Mouse (Mus musculus) mouse embryonic stem cell (cell line): ENCODE results near the gene Sh3d19.
"Not testable (repeated sequence)": the region's sequence is repeated elsewhere in the genome, so short reads cannot be mapped to it uniquely, and the experiment has no call there.

ENCODE experiments used
- in situ Hi-C, 2 experiments: fragments of 300-500 bp; cut with MboI; formaldehyde crosslinking; loops; 1 replicate in 1 of 2; 3 replicates in 1 of 2; pipeline ENCODE4 v1.14.3; 2019 to 2020; ENCODE audit warnings: low sequenced_read_pairs in 2 of 2, low pct_unique_long_range_greater_than_20kb in 1 of 2, mixed read lengths in 1 of 2; ENCODE audit not compliant: unreplicated experiment in 1 of 2

Sh3d19 gene

GRCm38 (mm10) chr3:85973376-85974140 lies 2.6 kb downstream of the Sh3d19 start:
- in situ Hi-C loops: no loop called here

- in situ Hi-C loops: no loop called here
Observed at GRCm38 (mm10) chr3:85974451-85974850, 3.5 kb downstream of the Sh3d19 start.

DNA sequence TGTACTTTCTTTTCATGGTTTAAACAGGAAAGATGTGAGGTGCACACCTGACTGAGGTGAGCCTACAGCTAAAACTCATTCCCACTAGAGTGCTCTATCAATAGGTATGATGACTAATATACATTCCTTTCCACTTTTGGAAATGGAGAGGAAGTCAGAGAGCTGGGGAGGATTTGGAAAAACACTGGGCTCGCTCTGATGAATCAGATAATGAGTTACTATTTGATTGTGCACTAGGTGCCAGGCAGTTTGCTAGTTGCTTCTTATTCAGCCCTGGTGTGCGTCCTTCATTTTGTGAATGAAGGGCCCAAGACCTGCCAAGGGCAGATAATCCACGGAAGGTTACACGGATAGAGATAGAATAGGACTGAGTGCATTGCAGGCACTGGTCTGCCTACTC lies 9.1 kb downstream of the Sh3d19 start:
- in situ Hi-C loops: no loop called here

GRCm38 (mm10) chr3:85981761-85982160 lies 10.9 kb downstream of the Sh3d19 start:
- in situ Hi-C loops: not testable (repeated sequence)

- in situ Hi-C loops: no loop called here
Observed at GRCm38 (mm10) chr3:85984537-85984936, 13.6 kb downstream of the Sh3d19 start.

GRCm38 (mm10) chr3:85987225-85987624 lies 16.3 kb downstream of the Sh3d19 start:
- in situ Hi-C loops: no loop called here

DNA sequence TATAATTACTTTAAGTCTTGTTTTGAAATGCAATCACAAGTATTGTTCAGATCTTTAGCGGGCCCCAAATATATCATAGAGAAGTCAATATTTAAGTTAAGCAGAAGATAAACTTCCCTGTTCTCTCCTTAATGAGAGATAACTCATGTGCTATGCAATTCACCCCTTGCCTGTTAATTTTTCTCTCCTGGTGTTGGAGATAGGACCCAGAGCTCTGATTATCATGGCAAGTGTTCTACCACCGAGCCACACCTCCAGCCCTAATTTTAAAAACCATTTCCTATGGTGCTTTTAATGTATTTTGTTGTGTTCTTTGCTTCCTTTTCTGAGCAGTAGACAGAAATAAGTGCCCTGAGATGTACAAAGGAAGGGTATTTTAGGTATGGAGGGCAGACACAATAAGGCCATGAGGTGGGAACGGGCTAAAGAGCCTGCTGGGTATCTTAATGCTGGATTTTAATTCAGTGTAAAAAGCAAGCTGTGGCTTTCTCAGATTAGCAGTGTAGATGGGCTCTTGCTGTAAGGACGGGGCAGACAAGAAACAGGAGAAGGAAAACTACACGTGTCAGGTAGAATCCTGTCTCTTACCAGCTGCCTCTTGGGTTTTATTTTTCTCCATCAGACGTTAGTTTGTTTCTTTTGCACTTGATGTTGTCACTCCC lies 20.4 kb downstream of the Sh3d19 start:
- in situ Hi-C loops: no loop called here

- in situ Hi-C loops: no loop called here
Observed at GRCm38 (mm10) chr3:85991802-85992156, 20.9 kb downstream of the Sh3d19 start.

DNA sequence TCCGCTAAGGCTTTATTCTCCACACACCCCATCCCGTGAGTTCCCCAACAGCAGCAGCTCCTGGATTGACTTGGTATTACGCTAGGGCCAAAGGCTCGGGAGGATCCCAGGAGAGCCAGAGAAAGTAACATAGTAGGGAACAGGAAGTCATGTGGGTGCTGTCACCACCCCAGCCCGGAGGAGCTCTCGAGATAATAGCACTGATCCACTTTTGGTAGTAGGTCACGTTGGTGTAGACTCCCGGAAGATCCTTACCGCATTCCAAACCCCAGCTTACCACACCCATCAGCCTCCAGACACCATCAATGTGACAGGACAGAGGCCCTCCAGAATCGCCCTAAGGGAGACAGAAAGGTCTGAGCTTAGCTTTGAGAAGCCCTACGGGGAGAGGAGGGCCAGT lies 22.8 kb downstream of the Sh3d19 start:
- in situ Hi-C loops: no loop called here

GRCm38 (mm10) chr3:85994645-85995044 lies 23.7 kb downstream of the Sh3d19 start:
- in situ Hi-C loops: no loop called here

- in situ Hi-C loops: no loop called here
Observed at GRCm38 (mm10) chr3:86001271-86001670, 30.4 kb downstream of the Sh3d19 start.

- in situ Hi-C loops: no loop called here
Observed at GRCm38 (mm10) chr3:86002423-86002822, 31.5 kb downstream of the Sh3d19 start, which contains the start of gene Prss48. Gene Prss48, minus strand, starts transcription at chr3:86002491.

DNA sequence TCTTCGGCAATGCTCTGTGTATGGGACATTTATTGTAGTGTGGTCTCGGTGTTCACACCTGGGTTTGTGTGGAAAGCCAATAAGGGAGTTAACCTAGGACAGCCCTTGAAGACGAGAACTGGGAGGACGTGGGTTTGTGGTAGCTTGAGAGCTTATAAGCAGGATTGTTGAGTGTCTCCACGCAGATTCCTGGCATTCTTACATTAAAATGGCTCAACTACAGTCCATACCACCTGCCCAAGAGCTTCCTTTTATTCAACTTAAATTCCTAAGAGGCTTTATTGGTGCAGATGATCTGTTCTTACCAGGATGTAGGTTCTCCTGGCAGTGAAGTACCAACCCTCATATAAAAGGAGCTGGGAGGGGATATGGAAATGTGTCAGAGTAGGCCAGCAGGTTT lies 32.0 kb downstream of the Sh3d19 start:
- in situ Hi-C loops: no loop called here

GRCm38 (mm10) chr3:86004751-86005150 lies 33.8 kb downstream of the Sh3d19 start:
- in situ Hi-C loops: no loop called here

DNA sequence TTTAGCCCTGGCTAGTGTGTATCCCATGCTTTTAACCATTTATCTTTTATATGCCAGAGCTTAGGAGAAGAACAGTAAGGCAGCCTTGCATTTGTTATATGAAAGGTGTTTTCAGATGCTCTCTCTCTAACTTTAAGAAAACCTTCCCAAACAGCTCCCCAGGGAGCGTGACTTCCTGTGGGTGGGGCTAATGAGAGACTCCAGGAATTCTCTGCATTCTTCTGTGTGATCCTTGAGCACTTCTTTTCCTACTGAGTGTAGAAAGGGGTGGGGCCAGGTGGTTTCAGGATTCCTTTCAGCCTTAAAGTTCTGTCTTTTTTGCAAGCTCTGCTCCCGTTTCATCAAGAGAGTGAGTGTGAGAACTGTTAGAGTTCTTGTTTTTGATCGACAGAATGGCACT lies 39.7 kb downstream of the Sh3d19 start:
- in situ Hi-C loops: no loop called here

GRCm38 (mm10) chr3:86011373-86011772 lies 40.5 kb downstream of the Sh3d19 start:
- in situ Hi-C loops: no loop called here

DNA sequence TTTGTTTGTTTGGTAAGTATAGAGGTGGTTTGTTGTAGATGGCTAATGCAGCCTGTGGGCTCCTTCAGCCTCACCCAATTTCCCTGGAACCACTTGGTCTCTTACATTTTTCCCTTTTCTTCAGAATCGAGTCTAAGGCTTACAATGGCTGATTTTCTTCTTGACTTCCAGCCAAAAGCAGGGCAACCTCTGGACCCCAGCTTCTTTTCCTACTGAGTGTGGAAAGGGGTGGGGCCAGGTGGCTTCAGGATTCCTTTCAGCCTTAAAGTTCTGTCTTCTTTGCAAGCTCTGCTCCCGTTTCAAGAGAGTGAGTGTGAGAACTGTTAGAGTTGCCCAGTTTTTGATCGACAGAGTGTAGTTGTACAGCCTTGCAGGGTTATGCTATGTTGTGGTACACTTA lies 40.9 kb downstream of the Sh3d19 start:
- in situ Hi-C loops: no loop called here

- in situ Hi-C loops: no loop called here
Observed at GRCm38 (mm10) chr3:86013837-86014236, 42.9 kb downstream of the Sh3d19 start.

DNA sequence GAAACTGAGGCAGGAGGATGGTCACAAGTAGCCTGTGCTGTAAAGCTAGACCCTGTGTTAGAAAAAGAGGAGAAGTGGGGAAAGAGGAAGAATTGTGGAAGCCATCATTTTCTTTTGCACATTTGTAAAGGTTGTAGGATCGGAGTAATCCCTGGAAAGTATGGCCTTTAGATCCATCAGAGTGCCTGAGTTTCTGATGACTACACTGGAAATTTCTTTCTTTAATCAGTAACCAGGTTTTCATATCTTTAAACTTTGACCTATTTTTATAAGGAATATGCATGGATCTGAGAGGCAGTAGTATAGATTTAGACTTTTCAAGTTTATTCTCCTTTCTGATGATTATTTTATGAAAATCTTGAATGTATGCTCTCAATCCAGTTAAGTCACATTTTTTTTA lies 46.1 kb downstream of the Sh3d19 start:
- in situ Hi-C loops: no loop called here

DNA sequence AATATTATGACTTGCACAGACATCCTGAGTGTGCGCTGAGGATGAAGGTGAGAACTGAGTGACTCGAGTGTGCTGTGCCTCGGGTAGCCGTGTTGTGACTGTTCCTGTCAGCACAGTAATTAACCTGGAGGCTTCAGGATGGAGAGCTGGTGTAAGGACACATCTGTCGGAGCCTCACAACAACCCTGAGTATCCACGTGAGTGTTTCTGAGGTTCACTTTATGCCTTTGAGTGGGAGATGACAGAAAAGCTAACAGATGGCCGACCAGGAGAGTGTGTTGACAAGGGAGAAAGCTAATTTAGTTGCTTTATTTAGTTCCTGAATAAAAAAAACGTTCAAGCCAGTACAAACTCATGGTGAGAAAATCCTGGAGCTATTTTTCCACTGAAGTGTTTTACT lies 46.6 kb downstream of the Sh3d19 start:
- in situ Hi-C loops: no loop called here
